Mouse (Mus musculus) erythroblast, adult 5-6 weeks (primary cell): ENCODE results near the gene Kif24. TPM values are rescaled to one million over a fixed set of nuclear protein-coding genes. Genes with fewer than 3 reads are reported as not detected.
"Not testable (repeated sequence)": the region's sequence is repeated elsewhere in the genome, so short reads cannot be mapped to it uniquely, and the experiment has no call there.

Experiments
- ATAC-seq: replicated peaks from 2 replicates; pipeline ENCODE4 v1.8.0; 2016; ENCODE audit warnings: moderate number of reproducible peaks, mild to moderate bottlenecking, moderate TSS enrichment, inconsistent platforms; ENCODE audit not compliant: poor library complexity, low FRiP score, severe bottlenecking
- total RNA-seq, 2 experiments: library from RNA; stranded (forward) in 1 of 2; stranded (reverse) in 1 of 2; fragments of 150-400 nt in 1 of 2; fragments of 200-764, 138-1000 nt in 1 of 2; gene quantifications; 2 replicates each; pipeline versions ENCODE4 v1.2.3 to v1.2.4; 2015 to 2017; ENCODE audit warnings: low replicate concordance in 2 of 2

Gene Kif24
- total RNA-seq, 2 experiments from 2014 or later: 3.5 to 26.0 TPM

- no peak for ATAC-seq
Measured at GRCm38 (mm10) chr4:41494378-41494777, 29.7 kb upstream of the Kif24 start.

- no peak for ATAC-seq
Measured at GRCm38 (mm10) chr4:41493464-41494116, 28.9 kb upstream of the Kif24 start.

GRCm38 (mm10) chr4:41492951-41493350 lies 28.3 kb upstream of the Kif24 start:
- no peak for ATAC-seq

- ATAC-seq: no peak
Measured at GRCm38 (mm10) chr4:41481601-41482017, 16.9 kb upstream of the Kif24 start.

GRCm38 (mm10) chr4:41480254-41480653 lies 15.6 kb upstream of the Kif24 start:
- no peak for ATAC-seq

GRCm38 (mm10) chr4:41479456-41479804 lies 14.7 kb upstream of the Kif24 start:
- no peak for ATAC-seq

- ATAC-seq: no peak
Measured at GRCm38 (mm10) chr4:41478751-41479455, 14.2 kb upstream of the Kif24 start.

- ATAC-seq: no peak
Measured at GRCm38 (mm10) chr4:41477648-41478160, 13.0 kb upstream of the Kif24 start.

- no peak for ATAC-seq
Measured at GRCm38 (mm10) chr4:41471384-41471689, 6.7 kb upstream of the Kif24 start.

- ATAC-seq: no peak
Measured at GRCm38 (mm10) chr4:41470684-41471383, 6.1 kb upstream of the Kif24 start.

GRCm38 (mm10) chr4:41470051-41470683 lies 5.5 kb upstream of the Kif24 start:
- ATAC-seq: no peak

- no peak for ATAC-seq
Measured at GRCm38 (mm10) chr4:41469199-41469598, 4.5 kb upstream of the Kif24 start.

GRCm38 (mm10) chr4:41468396-41469080 lies 3.9 kb upstream of the Kif24 start:
- ATAC-seq: no peak

- no peak for ATAC-seq
Measured at GRCm38 (mm10) chr4:41465287-41465665, 589 bp upstream of the Kif24 start.

- not testable (repeated sequence) for ATAC-seq
Measured at GRCm38 (mm10) chr4:41463051-41463738, 1.5 kb downstream of the Kif24 start.

- ATAC-seq: no peak
Measured at GRCm38 (mm10) chr4:41460690-41461089, 4.0 kb downstream of the Kif24 start.

- no peak for ATAC-seq
Measured at GRCm38 (mm10) chr4:41447595-41447994, 17.1 kb downstream of the Kif24 start.

- ATAC-seq: no peak
Measured at GRCm38 (mm10) chr4:41442790-41443302, 21.8 kb downstream of the Kif24 start.

GRCm38 (mm10) chr4:41438931-41439330 lies 25.8 kb downstream of the Kif24 start:
- no peak for ATAC-seq
